Mouse (Mus musculus) CH12.LX (cell line): ENCODE measurements around the gene Olfr707.

Source experiments
- EP300 ChIP-seq: IDR thresholded peaks from 2 replicates; pipeline ENCODE4 v1.6.1; 2011; ENCODE audit warnings: low read length, improper control_type of control experiment
- POLR2A ChIP-seq: IDR thresholded peaks from 2 replicates; pipeline ENCODE4 v1.6.1; 2011; ENCODE audit warnings: low read depth, mild to moderate bottlenecking, improper control_type of control experiment, low read length

- no peak for TF ChIP-seq EP300
- TF ChIP-seq POLR2A, result no peak
Measured at GRCm38 (mm10) chr7:106888062-106888461, 13.0 kb downstream of the Olfr707 start, which contains the start of gene Olfr706.
